Mouse (Mus musculus) lung, embryonic 14.5 days (tissue): ENCODE results near the gene Adamts12. TPM values are rescaled to one million over a fixed set of nuclear protein-coding genes. Genes with fewer than 3 reads are reported as not detected.

Experiments used
- ATAC-seq: fragments of 200-750 bp; cut with Nextera tagmentation; 2 replicates; pipeline ENCODE4 v1.8.0; 2017; ENCODE audit warnings: mild to moderate bottlenecking, moderate TSS enrichment, moderate library complexity; ENCODE audit not compliant: insufficient read depth
- DNase-seq: peaks from one replicate; pipeline ENCODE4 v3.0.0-alpha.2; 2015
- H3K27ac ChIP-seq: fragments of 300-500 bp; sonication (generic); 2 replicates; pipeline ENCODE4 v1.5.1; 2014; ENCODE audit warnings: low read depth, mild to moderate bottlenecking, moderate library complexity
- H3K27me3 ChIP-seq: fragments of 300-500 bp; sonication (generic); 2 replicates; pipeline ENCODE4 v1.6.1; 2014; ENCODE audit warnings: low read length, control low read depth; ENCODE audit not compliant: insufficient read depth
- H3K36me3 ChIP-seq: fragments of 300-500 bp; sonication (generic); 2 replicates; pipeline ENCODE4 v1.6.1; 2014; ENCODE audit warnings: control low read depth; ENCODE audit not compliant: insufficient read depth
- H3K4me1 ChIP-seq: fragments of 300-500 bp; sonication (generic); 2 replicates; pipeline ENCODE4 v1.6.1; 2014; ENCODE audit warnings: antibody characterized with exemption, control low read depth; ENCODE audit not compliant: insufficient read depth
- H3K4me2 ChIP-seq: fragments of 300-500 bp; sonication (generic); 2 replicates; pipeline ENCODE4 v1.6.1; 2014; ENCODE audit warnings: mild to moderate bottlenecking
- H3K4me3 ChIP-seq: fragments of 300-500 bp; sonication (generic); 2 replicates; pipeline ENCODE4 v1.5.1; 2014; ENCODE audit warnings: low read depth, low read length
- H3K9ac ChIP-seq: fragments of 300-500 bp; sonication (generic); 2 replicates; pipeline ENCODE4 v1.6.1; 2014
- H3K9me3 ChIP-seq: fragments of 300-500 bp; sonication (generic); 2 replicates; pipeline ENCODE4 v1.6.1; 2016; ENCODE audit warnings: low read depth, low read length, control low read depth
- CTCF ChIP-seq: IDR thresholded peaks from 2 replicates; pipeline ENCODE4 v1.5.1; 2016; ENCODE audit warnings: antibody characterized with exemption, low read depth
- WGBS: fragments of 180-500 bp; shearing (Covaris S2); extraction: QIAGEN DNeasy Blood & Tissue Kit; methylation state at CpG from one replicate; pipeline ENCODE4 v1.1.7; 2014; 5-methylcytosine and 5-hydroxymethylcytosine counted together
- polyA plus RNA-seq: library from polyadenylated mRNA; unstranded; fragments of >200 nt; fragmentation: Nextera tagmentation; extraction: Ambion mirVana; gene quantifications from 2 replicates; pipeline ENCODE4 v1.2.1, GENCODE M21; 2014

The Adamts12 gene
- polyA plus RNA-seq, 1 experiment from 2014 or later, result 7.0 TPM

DNA sequence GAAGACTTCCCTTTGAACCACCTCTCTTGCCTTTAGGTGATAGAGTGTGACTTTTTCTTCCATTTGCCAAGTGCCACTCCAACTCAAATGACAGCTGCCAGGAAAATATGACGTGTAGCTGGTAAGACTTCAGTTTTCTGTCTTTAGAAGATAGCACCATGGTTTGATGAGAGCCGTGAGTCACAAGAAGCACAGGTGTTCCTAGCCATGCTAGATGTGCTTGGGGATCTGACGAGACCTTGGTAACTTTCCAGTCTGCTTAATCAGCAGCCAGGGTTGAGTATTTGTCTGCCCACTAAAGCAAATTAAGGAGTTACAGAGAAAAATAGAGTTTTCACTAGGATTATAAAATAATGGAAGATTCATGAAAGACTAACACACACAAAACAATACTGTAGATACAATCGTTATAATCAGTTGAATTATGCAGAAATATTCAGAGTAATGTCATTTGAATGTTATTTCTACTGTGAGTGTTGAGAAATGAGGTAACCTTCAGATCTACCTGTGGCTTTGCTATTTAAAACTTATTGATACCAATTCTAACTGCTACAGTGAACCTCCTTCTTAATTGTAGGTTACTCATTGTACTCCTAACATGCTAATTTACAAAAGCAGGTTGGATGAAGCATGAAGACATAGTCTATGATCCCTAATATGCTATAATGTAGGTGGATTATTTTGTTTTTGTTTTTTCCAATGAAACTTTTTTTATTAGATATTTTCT, 169.5 kb downstream of the Adamts12 start:
- no peak for TF ChIP-seq CTCF
- DNase-seq, result no peak
- no peaks in the 10 kb centered on the region for H3K4me1 ChIP-seq

DNA sequence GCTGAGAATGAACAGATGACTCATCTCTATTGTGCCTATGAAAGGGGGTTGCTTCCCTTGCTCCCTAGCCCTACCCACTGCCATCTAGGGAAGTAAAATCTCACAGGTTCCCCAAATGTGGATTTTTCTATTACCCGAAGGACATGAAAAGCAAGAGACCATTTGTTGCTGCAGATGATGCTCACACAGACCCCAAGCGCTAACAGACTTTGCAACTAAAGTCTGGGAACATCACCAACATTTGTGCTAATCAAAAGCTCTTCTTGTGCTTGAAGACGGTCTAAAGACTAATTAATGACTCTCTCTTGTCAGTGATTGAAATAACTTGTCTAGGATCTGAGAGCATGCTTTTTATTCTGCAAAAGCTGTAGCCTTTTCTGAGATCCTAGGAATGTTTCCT, 175.8 kb downstream of the Adamts12 start:
- Histone ChIP-seq H3K4me1 (no peaks in the 10 kb centered on the region), H3K36me3 (no peaks in the 10 kb centered on the region), H3K27ac (no peak overlapping the region), H3K4me3 (no peak overlapping the region), H3K9me3 (no peaks in the 10 kb centered on the region), H3K4me2 (no peak overlapping the region), H3K27me3 (no peaks in the 10 kb centered on the region), H3K9ac (no peak overlapping the region)
- WGBS, result 75% methylated on average over 3 of the region's 3 CpGs
- no peak for TF ChIP-seq CTCF
- no peak for ATAC-seq
- DNase-seq, result no peak

More for the DNA sequence above, 169.5 kb downstream of the Adamts12 start:
- WGBS, result 71% methylated on average over 4 of the region's 4 CpGs
- H3K4me2 ChIP-seq, result no peak overlapping the region
- no peak overlapping the region for H3K9ac ChIP-seq
- no peaks in the 10 kb centered on the region for H3K36me3 ChIP-seq
- no peak overlapping the region for H3K27ac ChIP-seq
- H3K27me3 ChIP-seq, result no peaks in the 10 kb centered on the region
- H3K9me3 ChIP-seq, result no peaks in the 10 kb centered on the region
- no peak for ATAC-seq
- no peak overlapping the region for H3K4me3 ChIP-seq

- no peaks in the 10 kb centered on the region for H3K9me3 ChIP-seq
- no peak overlapping the region for H3K4me3 ChIP-seq
- no peak overlapping the region for H3K4me2 ChIP-seq
- DNase-seq (no peak), ATAC-seq (no peak)
- H3K4me1 ChIP-seq, result no peaks in the 10 kb centered on the region
- H3K9ac ChIP-seq, result no peak overlapping the region
- H3K27ac ChIP-seq, result no peak overlapping the region
- WGBS, result 52% methylated on average over 2 of the region's 2 CpGs
- no peaks in the 10 kb centered on the region for H3K27me3 ChIP-seq
- no peak for TF ChIP-seq CTCF
- no peaks in the 10 kb centered on the region for H3K36me3 ChIP-seq
Observed at GRCm38 (mm10) chr15:11241288-11241687, 176.7 kb downstream of the Adamts12 start.

DNA sequence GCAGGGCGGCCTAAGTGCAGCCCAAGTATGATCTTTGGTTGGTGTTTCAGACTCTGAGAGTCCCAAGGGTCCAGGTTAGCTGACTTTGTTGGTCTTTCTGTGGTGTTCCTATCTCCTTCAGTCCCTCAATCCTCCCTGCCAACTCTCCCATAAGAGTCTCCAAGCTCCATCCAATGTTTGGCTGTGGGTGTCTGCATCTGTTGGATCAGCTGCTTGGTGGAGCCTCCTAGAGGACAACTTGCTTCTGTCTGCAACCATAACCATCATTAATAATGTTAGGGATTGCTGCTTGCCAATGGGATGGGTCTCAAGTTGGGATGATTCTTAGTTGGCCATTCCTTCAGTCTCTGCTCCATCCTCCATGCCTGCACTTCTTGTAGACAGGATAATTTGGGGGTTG, 181.8 kb downstream of the Adamts12 start:
- Histone ChIP-seq H3K27ac (no peak overlapping the region), H3K4me1 (no peaks in the 10 kb centered on the region), H3K9ac (no peak overlapping the region), H3K4me3 (no peak overlapping the region), H3K27me3 (no peaks in the 10 kb centered on the region), H3K9me3 (no peaks in the 10 kb centered on the region), H3K4me2 (no peak overlapping the region), H3K36me3 (no peaks in the 10 kb centered on the region)
- 82% methylated on average over 1 of the region's 1 CpGs for WGBS
- DNase-seq, result no peak
- ATAC-seq, result no peak
- TF ChIP-seq CTCF, result peak; percentile 13; the same call in 1 of the 2 replicates

GRCm38 (mm10) chr15:11279273-11280080, 214.9 kb downstream of the Adamts12 start:
- Histone ChIP-seq H3K4me1 (no peaks in the 10 kb centered on the region), H3K4me3 (no peak overlapping the region), H3K27me3 (no peaks in the 10 kb centered on the region), H3K9ac (no peak overlapping the region), H3K4me2 (no peak overlapping the region), H3K9me3 (no peaks in the 10 kb centered on the region), H3K27ac (no peak overlapping the region), H3K36me3 (no peaks in the 10 kb centered on the region)
- no peak for TF ChIP-seq CTCF
- ATAC-seq (no peak), DNase-seq (no peak)
- 76% methylated on average over 6 of the region's 6 CpGs for WGBS

GRCm38 (mm10) chr15:11280689-11281264, 216.2 kb downstream of the Adamts12 start:
- DNase-seq (no peak), ATAC-seq (no peak)
- Histone ChIP-seq H3K9ac (no peak overlapping the region), H3K27ac (no peak overlapping the region), H3K27me3 (no peaks in the 10 kb centered on the region), H3K4me3 (no peak overlapping the region), H3K9me3 (no peaks in the 10 kb centered on the region), H3K36me3 (no peaks in the 10 kb centered on the region), H3K4me1 (no peaks in the 10 kb centered on the region), H3K4me2 (no peak overlapping the region)
- no peak for TF ChIP-seq CTCF
- WGBS, result 48% methylated on average over 6 of the region's 6 CpGs

GRCm38 (mm10) chr15:11283171-11283570, 218.6 kb downstream of the Adamts12 start:
- no peak overlapping the region for H3K4me3 ChIP-seq
- no peaks in the 10 kb centered on the region for H3K36me3 ChIP-seq
- no peaks in the 10 kb centered on the region for H3K4me1 ChIP-seq
- no peak for TF ChIP-seq CTCF
- no peaks in the 10 kb centered on the region for H3K27me3 ChIP-seq
- no peak for ATAC-seq
- no peak for DNase-seq
- no peak overlapping the region for H3K9ac ChIP-seq
- H3K9me3 ChIP-seq, result no peaks in the 10 kb centered on the region
- no peak overlapping the region for H3K27ac ChIP-seq
- no peak overlapping the region for H3K4me2 ChIP-seq
